Mouse (Mus musculus): ENCODE measurements at regions not wholly inside any gene's neighbourhood (a gene's known extent, or its start where the extent isn't known, plus 50 kb on each side); places are given as distances from the start of the nearest gene placed in this dataset.

GRCm38 (mm10) chr12:112336691-112337295, 152.5 kb upstream of the A530016L24Rik start:
- no peak for DNase-seq

DNA sequence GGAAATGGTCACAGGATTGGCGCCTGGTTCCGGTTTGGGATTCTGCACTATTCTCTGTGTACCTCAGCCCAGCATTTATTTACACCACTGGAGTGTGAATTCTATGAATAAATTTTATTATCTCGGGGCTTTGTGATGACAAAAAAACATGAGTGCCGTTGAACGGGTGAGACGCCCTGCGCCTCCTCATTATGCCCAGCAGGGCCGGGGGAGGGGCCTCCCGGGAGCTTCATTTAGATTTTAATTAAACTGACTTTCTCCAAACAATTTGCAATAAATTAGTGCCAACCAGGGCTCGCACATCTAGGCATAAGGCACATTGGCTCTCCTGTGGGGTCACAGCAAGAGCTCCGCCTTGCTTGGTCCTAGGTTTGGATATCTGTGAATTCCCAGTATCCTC, 151.8 kb upstream of the A530016L24Rik start:
- DNase-seq: no peak

DNA sequence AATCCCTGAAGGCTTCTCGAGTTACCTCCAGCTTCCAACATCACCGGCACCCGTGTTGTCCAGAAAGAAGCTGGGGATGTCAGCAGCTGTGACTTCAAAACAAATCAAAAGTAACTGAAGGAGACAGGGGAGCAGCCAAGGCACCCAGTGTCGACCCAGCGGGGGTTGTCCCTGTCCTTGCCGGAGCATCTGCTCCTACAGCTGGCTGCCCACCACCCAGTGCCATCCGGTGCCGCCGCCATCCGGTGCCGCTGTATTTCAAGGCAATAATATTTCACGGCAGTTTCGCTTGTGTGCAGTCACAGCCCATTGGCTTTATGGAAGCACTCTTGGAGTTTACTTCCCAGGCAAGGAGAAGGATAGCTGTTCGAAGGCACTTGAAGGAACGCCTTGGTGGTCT, 150.3 kb upstream of the A530016L24Rik start:
- no peak for DNase-seq

- DNase-seq: no peak
Observed at GRCm38 (mm10) chr12:112339481-112340179, 149.6 kb upstream of the A530016L24Rik start.

- no peak for DNase-seq
Observed at GRCm38 (mm10) chr12:112340248-112340647, 149.0 kb upstream of the A530016L24Rik start.

- no peak for DNase-seq
Observed at GRCm38 (mm10) chr12:112341726-112342469, 147.3 kb upstream of the A530016L24Rik start.

DNA sequence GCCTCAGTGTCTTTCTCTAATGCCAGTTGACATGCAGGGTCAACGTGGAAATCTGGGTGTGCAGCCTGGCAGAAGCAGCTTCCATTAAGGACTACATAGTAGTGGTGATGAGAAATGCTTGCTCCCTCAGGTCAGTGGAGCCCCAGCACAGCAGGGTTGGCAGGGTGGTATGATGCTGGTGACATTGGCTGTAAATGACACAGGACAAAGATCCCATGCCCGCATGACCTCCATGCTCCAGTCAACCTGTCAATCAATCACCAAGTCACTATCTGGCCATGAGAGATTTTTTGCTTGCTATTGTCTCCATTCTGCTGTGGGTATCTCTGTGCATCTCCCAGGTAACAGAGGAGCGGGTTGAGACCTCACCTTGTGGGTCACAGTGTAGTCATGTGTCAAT, 146.2 kb upstream of the A530016L24Rik start:
- no peak for DNase-seq

DNA sequence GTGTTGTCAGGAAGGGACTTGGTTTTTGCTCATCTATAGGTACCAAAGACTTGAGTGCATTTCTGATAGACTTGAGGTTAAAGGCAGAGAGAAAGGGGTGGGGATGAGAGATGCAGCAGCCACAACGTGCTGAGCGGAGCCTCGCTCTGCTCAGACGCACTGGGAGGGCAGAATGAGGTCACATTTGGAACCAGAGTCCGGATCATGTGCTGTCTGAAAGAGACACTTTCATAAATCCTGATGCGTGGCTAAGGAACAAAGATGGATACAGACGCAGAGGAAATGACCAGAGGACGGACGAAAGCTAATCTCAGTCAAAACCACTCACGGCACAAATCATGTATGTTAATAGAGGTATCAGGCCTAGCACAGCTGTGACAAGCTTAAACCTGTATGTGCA, 145.0 kb upstream of the A530016L24Rik start:
- peak; percentile 54 to 58 for DNase-seq

DNA sequence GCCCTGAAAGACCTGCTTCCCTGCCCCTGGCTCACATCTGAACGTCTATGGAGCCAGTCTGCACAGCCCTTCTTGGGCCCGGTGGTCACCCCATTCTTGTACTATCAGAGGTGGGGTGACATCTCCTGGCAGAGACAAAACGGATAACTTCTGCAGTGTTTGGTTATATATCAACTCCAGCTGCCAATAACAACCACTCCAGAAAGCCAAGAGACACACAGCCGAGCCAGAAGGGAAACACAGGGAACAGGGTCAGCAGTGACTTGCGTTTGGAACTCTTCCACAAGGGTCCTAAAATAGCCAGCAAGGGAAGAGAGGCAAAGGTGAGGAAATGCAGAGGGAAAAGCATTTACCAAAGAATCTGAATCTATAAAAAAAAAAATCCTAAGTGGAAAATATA, 143.5 kb upstream of the A530016L24Rik start:
- DNase-seq: peak; percentile 61 to 72

- no peak for DNase-seq
Observed at GRCm38 (mm10) chr12:112348116-112348515, 141.1 kb upstream of the A530016L24Rik start.

GRCm38 (mm10) chr12:112349676-112350318, 139.5 kb upstream of the A530016L24Rik start:
- DNase-seq: no peak

- DNase-seq: no peak
Observed at GRCm38 (mm10) chr12:112350733-112351132, 138.5 kb upstream of the A530016L24Rik start.

GRCm38 (mm10) chr12:112363349-112363748, 125.9 kb upstream of the A530016L24Rik start:
- no peak for DNase-seq

- no peak for DNase-seq
Observed at GRCm38 (mm10) chr12:112367221-112367620, 122.0 kb upstream of the A530016L24Rik start.

DNA sequence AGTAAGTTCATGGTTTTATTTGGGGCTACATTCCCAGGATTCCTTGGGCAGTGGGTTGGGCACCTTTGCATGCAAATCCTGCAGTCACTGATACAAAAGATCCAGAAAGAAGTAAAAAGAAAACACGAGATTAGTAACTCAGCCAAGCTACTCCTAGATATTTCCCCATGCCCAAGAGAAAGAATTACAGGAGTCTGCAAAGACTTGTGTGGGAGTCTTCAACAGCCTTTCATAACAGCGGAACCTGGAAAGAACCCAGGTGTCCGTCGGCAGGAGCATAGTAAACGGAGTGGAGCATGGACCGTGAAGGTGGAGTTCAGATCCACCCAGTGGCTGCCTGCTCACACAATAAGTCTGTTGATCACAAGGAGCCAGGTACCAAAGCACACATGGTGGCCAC, 121.1 kb upstream of the A530016L24Rik start:
- no peak for DNase-seq

- peak; percentile 31 to 36 for DNase-seq
Observed at GRCm38 (mm10) chr12:112369581-112370371, 119.5 kb upstream of the A530016L24Rik start.

DNA sequence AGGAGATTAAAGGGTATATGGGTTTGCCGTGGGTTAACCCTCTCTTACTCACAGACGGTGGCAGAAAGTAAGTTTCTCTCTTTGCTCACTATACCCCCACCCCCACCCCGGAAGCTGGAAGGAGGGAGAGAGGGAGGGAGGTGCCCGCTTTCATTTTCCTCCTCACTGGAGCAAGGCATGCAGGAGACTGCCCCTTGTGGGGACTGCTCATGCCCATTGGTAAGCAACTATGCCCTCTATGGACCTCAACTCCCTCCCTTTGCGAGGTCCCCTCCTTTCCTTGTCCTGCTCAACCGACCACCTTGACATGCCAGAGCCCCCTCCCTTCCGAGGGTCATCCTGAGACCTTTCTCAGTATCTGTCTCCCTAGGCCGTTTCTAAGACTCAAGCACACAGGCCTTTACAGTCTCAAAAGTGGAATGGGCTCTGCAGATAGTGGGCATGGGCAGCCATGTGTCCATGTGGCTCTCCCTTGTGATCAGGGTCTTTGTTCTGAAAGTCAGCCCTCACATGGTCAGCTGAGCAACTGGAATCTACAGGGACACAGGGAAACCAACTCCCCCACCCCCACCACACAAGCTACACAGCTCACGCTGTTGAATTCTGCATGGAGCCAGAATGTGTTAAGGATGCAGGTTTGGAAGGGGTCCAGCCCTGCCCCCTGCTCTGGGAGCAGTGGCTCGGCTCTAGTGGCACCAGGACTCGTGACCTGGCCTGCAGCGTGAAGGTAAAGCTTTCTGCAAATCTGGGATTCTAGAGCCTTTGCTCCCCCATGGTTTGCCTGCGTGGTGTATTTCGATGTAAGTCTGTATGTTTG, 116.8 kb upstream of the A530016L24Rik start:
- DNase-seq: no peak

- no peak for DNase-seq
Observed at GRCm38 (mm10) chr12:112373966-112374365, 115.3 kb upstream of the A530016L24Rik start.

- DNase-seq: no peak
Observed at GRCm38 (mm10) chr12:112376236-112376635, 113.0 kb upstream of the A530016L24Rik start.

GRCm38 (mm10) chr12:112376701-112377100, 112.5 kb upstream of the A530016L24Rik start:
- no peak for DNase-seq

All from heart, adult 18-20 months (tissue).